Mouse (Mus musculus) liver, embryonic 11.5 days (tissue): ENCODE data around the gene Ostf1. TPM values are rescaled to one million over a fixed set of nuclear protein-coding genes. Genes with fewer than 3 reads are reported as not detected.

Experiments used
- ATAC-seq: fragments of 200-750 bp; cut with Nextera tagmentation; replicated peaks from 2 replicates; pipeline ENCODE4 v1.8.0; 2017; ENCODE audit warnings: moderate number of reproducible peaks, mild to moderate bottlenecking, moderate TSS enrichment, moderate library complexity; ENCODE audit not compliant: low FRiP score
- DNase-seq: peaks from one replicate; pipeline ENCODE4 v3.0.0-alpha.2; 2017; ENCODE audit warnings: low spot score
- H3K27ac ChIP-seq: fragments of 300-500 bp; sonication (generic); 2 replicates; pipeline ENCODE4 v1.5.1; 2014; ENCODE audit warnings: mild to moderate bottlenecking, low read depth, low read length, control low read depth
- H3K27me3 ChIP-seq: fragments of 300-500 bp; sonication (generic); replicated peaks from 2 replicates; pipeline ENCODE4 v1.6.1; 2014; ENCODE audit warnings: low read length, mixed read lengths; ENCODE audit not compliant: control insufficient read depth, insufficient read depth
- H3K36me3 ChIP-seq: fragments of 300-500 bp; sonication (generic); 2 replicates; pipeline ENCODE4 v1.6.1; 2014; ENCODE audit warnings: mild to moderate bottlenecking, low read length, moderate library complexity, mixed read lengths; ENCODE audit not compliant: control insufficient read depth, insufficient read depth
- H3K4me1 ChIP-seq: fragments of 300-500 bp; sonication (generic); replicated peaks from 2 replicates; pipeline ENCODE4 v1.6.1; 2014; ENCODE audit warnings: low read length, mixed read lengths; ENCODE audit not compliant: control insufficient read depth, insufficient read depth
- H3K4me2 ChIP-seq: fragments of 300-500 bp; sonication (generic); 2 replicates; pipeline ENCODE4 v1.6.1; 2014; ENCODE audit warnings: mild to moderate bottlenecking, control low read depth, moderate library complexity
- H3K4me3 ChIP-seq: fragments of 300-500 bp; sonication (generic); 2 replicates; pipeline ENCODE4 v1.5.1; 2014; ENCODE audit warnings: low read depth, low read length, control low read depth
- H3K9ac ChIP-seq: fragments of 300-500 bp; sonication (generic); 2 replicates; pipeline ENCODE4 v1.6.1; 2014; ENCODE audit warnings: low read depth, low read length, control low read depth
- H3K9me3 ChIP-seq: fragments of 300-500 bp; sonication (generic); 2 replicates; pipeline ENCODE4 v1.6.1; 2016; ENCODE audit warnings: low read length, inconsistent platforms, mixed read lengths; ENCODE audit not compliant: control insufficient read depth
- WGBS: fragments of 180-500 bp; shearing (Covaris S2); extraction: QIAGEN DNeasy Blood & Tissue Kit; methylation state at CpG from one replicate; pipeline ENCODE4 v1.1.7; 2014; 5-methylcytosine and 5-hydroxymethylcytosine counted together
- polyA plus RNA-seq: library from polyadenylated mRNA; unstranded; fragments of >200 nt; fragmentation: Nextera tagmentation; extraction: Ambion mirVana; gene quantifications from 2 replicates; pipeline ENCODE4 v1.2.1, GENCODE M21; 2014

Ostf1 gene
- polyA plus RNA-seq, 1 experiment from 2014 or later, result 86.8 TPM

DNA sequence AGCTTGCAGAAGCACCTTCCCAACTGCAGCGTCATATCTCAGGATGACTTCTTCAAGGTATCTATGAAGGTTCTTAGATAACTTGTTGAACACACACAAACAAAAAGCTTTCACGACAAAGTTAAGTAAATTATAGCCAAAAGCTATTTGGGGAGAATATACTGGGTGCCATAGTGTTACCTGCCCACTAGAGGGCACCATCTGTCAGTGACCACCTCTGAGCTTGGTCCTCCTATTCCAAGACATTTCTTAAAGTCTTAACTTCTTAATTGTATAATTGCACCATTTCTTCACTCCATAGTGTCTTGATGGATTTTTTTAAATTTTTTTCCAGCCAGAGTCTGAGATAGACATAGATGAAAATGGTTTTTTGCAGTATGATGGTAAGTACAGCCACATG, 7.9 kb upstream of the Ostf1 start:
- WGBS, result 27% methylated on average over 2 of the region's 2 CpGs
- no peak for ATAC-seq
- no peak overlapping the region for H3K27ac ChIP-seq

GRCm38 (mm10) chr19:18638949-18639348, 7.3 kb upstream of the Ostf1 start:
- 40% methylated on average over 5 of the region's 5 CpGs for WGBS
- no peak overlapping the region for H3K9ac ChIP-seq
- H3K4me1 ChIP-seq, result peaks cover 7% of the 10 kb centered on the region
- ATAC-seq (no peak), DNase-seq (no peak)
- H3K27me3 ChIP-seq, result no peaks in the 10 kb centered on the region
- H3K27ac ChIP-seq, result no peak overlapping the region
- H3K36me3 ChIP-seq, result no peaks in the 10 kb centered on the region
- no peaks in the 10 kb centered on the region for H3K9me3 ChIP-seq
- H3K4me3 ChIP-seq, result no peak overlapping the region
- no peak overlapping the region for H3K4me2 ChIP-seq

More for the DNA sequence above, 7.9 kb upstream of the Ostf1 start:
- peaks cover 11% of the 10 kb centered on the region for H3K4me1 ChIP-seq
- no peak overlapping the region for H3K9ac ChIP-seq
- no peak for DNase-seq
- H3K36me3 ChIP-seq, result no peaks in the 10 kb centered on the region
- no peak overlapping the region for H3K4me2 ChIP-seq
- H3K4me3 ChIP-seq, result no peak overlapping the region
- no peaks in the 10 kb centered on the region for H3K27me3 ChIP-seq
- H3K9me3 ChIP-seq, result no peaks in the 10 kb centered on the region

- H3K4me3 ChIP-seq, result no peak overlapping the region
- H3K9ac ChIP-seq, result no peak overlapping the region
- no peak for DNase-seq
- no peak overlapping the region for H3K27ac ChIP-seq
- H3K27me3 ChIP-seq, result no peaks in the 10 kb centered on the region
- WGBS, result 82% methylated on average over 5 of the region's 5 CpGs
- ATAC-seq, result no peak
- H3K4me1 ChIP-seq, result no peaks in the 10 kb centered on the region; the same call in 1 of the 2 replicates
- no peaks in the 10 kb centered on the region for H3K9me3 ChIP-seq
- H3K4me2 ChIP-seq, result no peak overlapping the region
- H3K36me3 ChIP-seq, result no peaks in the 10 kb centered on the region
These were observed 6.3 kb upstream of the Ostf1 start for GRCm38 (mm10) chr19:18637954-18638353.

- Histone ChIP-seq H3K4me1 (peaks cover 14% of the 10 kb centered on the region), H3K27ac (0 out of 2 replicates have a peak overlapping the region, but pooled peaks have one; percentile 74), H3K9me3 (no peaks in the 10 kb centered on the region), H3K4me2 (peak overlapping the region; percentile 80), H3K9ac (peak overlapping the region; percentile 68), H3K27me3 (no peaks in the 10 kb centered on the region), H3K36me3 (no peaks in the 10 kb centered on the region), H3K4me3 (peak overlapping the region; percentile 84)
- WGBS, result 58% methylated on average over 13 of the region's 13 CpGs
- DNase-seq, result no peak
- ATAC-seq, result no peak
These were observed 885 bp upstream of the Ostf1 start for GRCm38 (mm10) chr19:18632231-18633185.

DNA sequence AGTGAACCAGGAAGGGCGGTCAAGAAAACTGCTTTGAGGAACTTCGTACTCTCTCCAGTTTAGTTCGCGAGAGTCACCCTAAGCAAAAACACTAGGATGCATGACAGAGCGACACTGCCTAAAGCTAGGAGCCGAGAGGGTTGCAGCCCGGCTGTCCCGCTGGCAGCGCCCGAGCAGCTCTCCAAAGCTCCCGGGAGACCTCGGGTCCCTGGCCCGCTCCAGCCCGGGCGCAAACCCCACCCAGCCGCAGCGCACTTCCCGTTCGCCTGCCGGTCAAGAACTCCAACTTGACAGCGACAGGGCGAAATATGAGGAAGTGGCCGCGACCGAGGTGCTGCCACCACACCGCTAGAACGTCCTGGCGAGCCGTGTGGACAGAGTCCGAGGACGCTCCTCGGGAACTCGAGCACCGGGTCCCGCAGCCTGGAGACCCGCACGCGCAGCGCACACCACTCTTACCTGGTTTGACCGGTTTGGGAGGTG, 421 bp downstream of the Ostf1 start:
- peak; percentile 76 for DNase-seq

GRCm38 (mm10) chr19:18630221-18631119, 1.2 kb downstream of the Ostf1 start:
- H3K36me3 ChIP-seq, result no peaks in the 10 kb centered on the region
- 14% methylated on average over 17 of the region's 17 CpGs for WGBS
- no peaks in the 10 kb centered on the region for H3K9me3 ChIP-seq
- H3K9ac ChIP-seq, result peak overlapping the region; percentile 20; the same call in 1 of the 2 replicates
- peak overlapping the region; percentile 80 for H3K4me2 ChIP-seq
- H3K4me3 ChIP-seq, result peak overlapping the region; percentile 84
- ATAC-seq (no peak), DNase-seq (no peak)
- H3K27ac ChIP-seq, result no peak overlapping the region
- H3K27me3 ChIP-seq, result no peaks in the 10 kb centered on the region
- peaks cover 14% of the 10 kb centered on the region for H3K4me1 ChIP-seq

More for the DNA sequence above, 421 bp downstream of the Ostf1 start:
- Histone ChIP-seq H3K9me3 (no peaks in the 10 kb centered on the region), H3K4me2 (peak overlapping the region; percentile 80), H3K9ac (peak overlapping the region; percentile 75), H3K4me1 (peaks cover 14% of the 10 kb centered on the region), H3K27me3 (no peaks in the 10 kb centered on the region), H3K36me3 (no peaks in the 10 kb centered on the region), H3K4me3 (peak overlapping the region; percentile 84), H3K27ac (peak overlapping the region; percentile 74)
- ATAC-seq, result peak; percentile 66
- WGBS, result under 1% methylated on average over 40 of the region's 40 CpGs

DNA sequence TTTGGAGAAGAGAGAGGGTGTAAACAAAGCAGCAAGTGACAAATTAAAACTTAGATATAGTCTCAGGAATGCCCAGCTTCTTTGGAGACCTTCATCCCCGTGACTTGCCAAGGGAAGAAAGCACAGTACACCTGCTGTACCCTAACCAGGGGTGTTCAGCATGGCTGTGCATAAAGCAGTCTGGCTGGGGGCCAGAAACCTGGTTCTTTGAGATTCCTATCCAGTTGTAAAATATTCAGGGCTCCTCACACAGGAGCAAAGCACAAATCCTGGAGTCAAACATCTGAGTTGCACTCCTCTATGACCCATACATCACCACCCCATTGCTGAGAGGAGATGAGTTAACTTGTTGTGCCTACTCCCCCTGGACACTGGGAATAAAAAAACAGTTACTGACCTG, 2.0 kb downstream of the Ostf1 start:
- no peaks in the 10 kb centered on the region for H3K9me3 ChIP-seq
- DNase-seq (no peak), ATAC-seq (no peak)
- H3K4me3 ChIP-seq, result no peak overlapping the region
- H3K4me1 ChIP-seq, result peaks cover 14% of the 10 kb centered on the region
- no peaks in the 10 kb centered on the region for H3K36me3 ChIP-seq
- no peaks in the 10 kb centered on the region for H3K27me3 ChIP-seq
- peak overlapping the region; percentile 80; the same call in 1 of the 2 replicates for H3K4me2 ChIP-seq
- WGBS, result 100% methylated on average over 1 of the region's 1 CpGs
- H3K9ac ChIP-seq, result no peak overlapping the region
- no peak overlapping the region for H3K27ac ChIP-seq

GRCm38 (mm10) chr19:18623894-18624293, 7.7 kb downstream of the Ostf1 start:
- no peak overlapping the region for H3K27ac ChIP-seq
- H3K4me1 ChIP-seq, result no peaks in the 10 kb centered on the region
- no peaks in the 10 kb centered on the region for H3K27me3 ChIP-seq
- H3K9me3 ChIP-seq, result no peaks in the 10 kb centered on the region
- WGBS, result 60% methylated on average over 2 of the region's 2 CpGs
- H3K9ac ChIP-seq, result no peak overlapping the region
- H3K4me3 ChIP-seq, result no peak overlapping the region
- no peaks in the 10 kb centered on the region for H3K36me3 ChIP-seq
- H3K4me2 ChIP-seq, result no peak overlapping the region
- ATAC-seq (no peak), DNase-seq (no peak)
